Mouse (Mus musculus): Measurements from ENCODE around the gene Cyp2d26. TPM values are rescaled to one million over a fixed set of nuclear protein-coding genes. Genes with fewer than 3 reads are reported as not detected.

The Cyp2d26 gene
- 0.45 TPM in 1 of 2 replicates, not detected in the other for polyA plus RNA-seq (2015; fragmentation: Nextera tagmentation; extraction: Ambion mirVana)

- 91% methylated on average over 5 of the region's 5 CpGs for WGBS
- ATAC-seq (ENCODE audit: low FRiP score): no peak
- no peak within 1 kb of the TSS for H3K4me2 ChIP-seq
- no peak within 1 kb of the TSS for H3K9ac ChIP-seq (replicated peaks)
- no peaks in the 10 kb centered on the region for H3K4me1 ChIP-seq
- H3K9me3 ChIP-seq (replicated peaks): no peaks in the 10 kb centered on the region
- no peaks in the 10 kb centered on the region for H3K27me3 ChIP-seq (replicated peaks)
- H3K36me3 ChIP-seq: no peaks in the 10 kb centered on the region
- no peak within 1 kb of the TSS for H3K27ac ChIP-seq (replicated peaks)
- no peak within 1 kb of the TSS for H3K4me3 ChIP-seq (replicated peaks)
These were observed at the start of gene Cyp2d26 for GRCm38 (mm10) chr15:82794277-82794676. Gene Cyp2d26, minus strand, starts transcription at chr15:82794294.

GRCm38 (mm10) chr15:82839146-82839545, 45.1 kb upstream of the Cyp2d26 start:
- Histone ChIP-seq H3K27ac (replicated peaks) (no peak overlapping the region), H3K27me3 (replicated peaks) (no peaks in the 10 kb centered on the region), H3K9ac (replicated peaks) (no peak overlapping the region), H3K4me3 (replicated peaks) (no peak overlapping the region), H3K36me3 (no peaks in the 10 kb centered on the region), H3K4me1 (no peaks in the 10 kb centered on the region), H3K9me3 (replicated peaks) (no peaks in the 10 kb centered on the region), H3K4me2 (no peak overlapping the region)
- WGBS: 96% methylated on average over 3 of the region's 3 CpGs
- no peak for ATAC-seq (ENCODE audit: low FRiP score)

GRCm38 (mm10) chr15:82829917-82830316, 35.8 kb upstream of the Cyp2d26 start:
- Histone ChIP-seq H3K27ac (replicated peaks) (no peak overlapping the region), H3K9me3 (replicated peaks) (no peaks in the 10 kb centered on the region), H3K27me3 (replicated peaks) (no peaks in the 10 kb centered on the region), H3K4me2 (no peak overlapping the region), H3K4me3 (replicated peaks) (no peak overlapping the region), H3K36me3 (no peaks in the 10 kb centered on the region), H3K9ac (replicated peaks) (no peak overlapping the region), H3K4me1 (0 out of 2 replicates have a peak, but pooled peaks cover 3% of the 10 kb centered on the region)
- 89% methylated on average over 6 of the region's 6 CpGs for WGBS
- ATAC-seq (ENCODE audit: low FRiP score): no peak

- Histone ChIP-seq H3K4me1 (0 out of 2 replicates have a peak, but pooled peaks cover 3% of the 10 kb centered on the region), H3K9ac (replicated peaks) (no peak overlapping the region), H3K27ac (replicated peaks) (no peak overlapping the region), H3K9me3 (replicated peaks) (no peaks in the 10 kb centered on the region), H3K4me3 (replicated peaks) (no peak overlapping the region), H3K4me2 (no peak overlapping the region), H3K36me3 (no peaks in the 10 kb centered on the region), H3K27me3 (replicated peaks) (no peaks in the 10 kb centered on the region)
- ATAC-seq (ENCODE audit: low FRiP score): no peak
These were observed 31.8 kb upstream of the Cyp2d26 start for GRCm38 (mm10) chr15:82825866-82826265.

- no peaks in the 10 kb centered on the region for H3K9me3 ChIP-seq (replicated peaks)
- H3K4me2 ChIP-seq: no peak overlapping the region
- H3K4me1 ChIP-seq: no peaks in the 10 kb centered on the region
- no peaks in the 10 kb centered on the region for H3K27me3 ChIP-seq (replicated peaks)
- H3K9ac ChIP-seq (replicated peaks): no peak overlapping the region
- H3K36me3 ChIP-seq: 0 out of 2 replicates have a peak, but pooled peaks cover 2% of the 10 kb centered on the region
- no peak overlapping the region for H3K27ac ChIP-seq (replicated peaks)
- 79% methylated on average over 3 of the region's 4 CpGs for WGBS
- no peak for ATAC-seq (ENCODE audit: low FRiP score)
- H3K4me3 ChIP-seq (replicated peaks): no peak overlapping the region
These were observed 28.3 kb upstream of the Cyp2d26 start for GRCm38 (mm10) chr15:82822347-82822746.

GRCm38 (mm10) chr15:82821657-82822056, 27.6 kb upstream of the Cyp2d26 start:
- H3K9me3 ChIP-seq (replicated peaks): no peaks in the 10 kb centered on the region
- no peak overlapping the region for H3K4me2 ChIP-seq
- no peak for ATAC-seq (ENCODE audit: low FRiP score)
- 0 out of 2 replicates have a peak, but pooled peaks cover 2% of the 10 kb centered on the region for H3K36me3 ChIP-seq
- H3K27ac ChIP-seq (replicated peaks): no peak overlapping the region
- WGBS: 93% methylated on average over 1 of the region's 1 CpGs
- no peaks in the 10 kb centered on the region for H3K27me3 ChIP-seq (replicated peaks)
- no peak overlapping the region for H3K4me3 ChIP-seq (replicated peaks)
- no peaks in the 10 kb centered on the region for H3K4me1 ChIP-seq
- no peak overlapping the region for H3K9ac ChIP-seq (replicated peaks)

- no peak for ATAC-seq (ENCODE audit: low FRiP score)
- WGBS: 89% methylated on average over 4 of the region's 4 CpGs
These were observed 21.2 kb upstream of the Cyp2d26 start for GRCm38 (mm10) chr15:82815296-82815695.

GRCm38 (mm10) chr15:82814806-82815205, 20.7 kb upstream of the Cyp2d26 start:
- Histone ChIP-seq H3K9me3 (replicated peaks) (no peaks in the 10 kb centered on the region), H3K4me2 (no peak overlapping the region), H3K4me1 (no peaks in the 10 kb centered on the region), H3K4me3 (replicated peaks) (no peak overlapping the region), H3K27ac (replicated peaks) (no peak overlapping the region), H3K36me3 (peaks cover 8% of the 10 kb centered on the region; the same call in 1 of the 2 replicates), H3K27me3 (replicated peaks) (no peaks in the 10 kb centered on the region), H3K9ac (replicated peaks) (no peak overlapping the region)
- WGBS: 70% methylated on average over 4 of the region's 4 CpGs
- ATAC-seq (ENCODE audit: low FRiP score): peak; percentile 21; the same call in 1 of the 2 replicates

More at GRCm38 (mm10) chr15:82815296-82815695, 21.2 kb upstream of the Cyp2d26 start:
- Histone ChIP-seq H3K4me3 (replicated peaks) (no peak overlapping the region), H3K9me3 (replicated peaks) (no peaks in the 10 kb centered on the region), H3K9ac (replicated peaks) (no peak overlapping the region), H3K36me3 (peaks cover 8% of the 10 kb centered on the region; the same call in 1 of the 2 replicates), H3K27ac (replicated peaks) (no peak overlapping the region), H3K4me1 (no peaks in the 10 kb centered on the region), H3K27me3 (replicated peaks) (no peaks in the 10 kb centered on the region), H3K4me2 (no peak overlapping the region)

- Histone ChIP-seq H3K27ac (replicated peaks) (no peak overlapping the region), H3K4me1 (no peaks in the 10 kb centered on the region), H3K9me3 (replicated peaks) (no peaks in the 10 kb centered on the region), H3K27me3 (replicated peaks) (no peaks in the 10 kb centered on the region), H3K9ac (replicated peaks) (no peak overlapping the region), H3K4me3 (replicated peaks) (no peak overlapping the region), H3K4me2 (no peak overlapping the region), H3K36me3 (peaks cover 10% of the 10 kb centered on the region; the same call in 1 of the 2 replicates)
- WGBS: 83% methylated on average over 7 of the region's 7 CpGs
- ATAC-seq (ENCODE audit: low FRiP score): no peak
These were observed 20.2 kb upstream of the Cyp2d26 start for GRCm38 (mm10) chr15:82814321-82814720.

- Histone ChIP-seq H3K36me3 (peaks cover 10% of the 10 kb centered on the region; the same call in 1 of the 2 replicates), H3K4me1 (no peaks in the 10 kb centered on the region), H3K4me2 (no peak overlapping the region), H3K4me3 (replicated peaks) (no peak overlapping the region), H3K27ac (replicated peaks) (no peak overlapping the region), H3K9ac (replicated peaks) (no peak overlapping the region), H3K9me3 (replicated peaks) (no peaks in the 10 kb centered on the region), H3K27me3 (replicated peaks) (no peaks in the 10 kb centered on the region)
- ATAC-seq (ENCODE audit: low FRiP score): no peak
- WGBS: 96% methylated on average over 1 of the region's 1 CpGs
These were observed 16.5 kb upstream of the Cyp2d26 start for GRCm38 (mm10) chr15:82810556-82810955.

- peaks cover 10% of the 10 kb centered on the region; the same call in 1 of the 2 replicates for H3K36me3 ChIP-seq
- no peaks in the 10 kb centered on the region for H3K9me3 ChIP-seq (replicated peaks)
- no peaks in the 10 kb centered on the region for H3K27me3 ChIP-seq (replicated peaks)
- H3K27ac ChIP-seq (replicated peaks): no peak overlapping the region
- 72% methylated on average over 6 of the region's 6 CpGs for WGBS
- H3K4me2 ChIP-seq: no peak overlapping the region
- H3K9ac ChIP-seq (replicated peaks): no peak overlapping the region
- no peak for ATAC-seq (ENCODE audit: low FRiP score)
- peaks cover 2% of the 10 kb centered on the region; the same call in 1 of the 2 replicates for H3K4me1 ChIP-seq
- no peak overlapping the region for H3K4me3 ChIP-seq (replicated peaks)
These were observed 15.4 kb upstream of the Cyp2d26 start for GRCm38 (mm10) chr15:82809511-82809910.

- peaks cover 3% of the 10 kb centered on the region; the same call in 1 of the 2 replicates for H3K4me1 ChIP-seq
- no peak overlapping the region for H3K4me3 ChIP-seq (replicated peaks)
- no peak overlapping the region for H3K27ac ChIP-seq (replicated peaks)
- WGBS: 57% methylated on average over 5 of the region's 5 CpGs
- no peak overlapping the region for H3K4me2 ChIP-seq
- H3K9ac ChIP-seq (replicated peaks): no peak overlapping the region
- ATAC-seq (ENCODE audit: low FRiP score): no peak
- no peaks in the 10 kb centered on the region for H3K9me3 ChIP-seq (replicated peaks)
- H3K27me3 ChIP-seq (replicated peaks): no peaks in the 10 kb centered on the region
- peaks cover 10% of the 10 kb centered on the region; the same call in 1 of the 2 replicates for H3K36me3 ChIP-seq
These were observed 13.1 kb upstream of the Cyp2d26 start for GRCm38 (mm10) chr15:82806969-82807763.
